In genomic region chr4:108833828-108834114, GRCm38 (mm10) we compare ENCODE assay signal across 8 mouse cellular contexts. TPM values are rescaled to one million over a fixed set of nuclear protein-coding genes. Genes with fewer than 3 reads are reported as not detected.
DNase-seq lines count a peak whose midpoint lies in the region; ATAC-seq and TF ChIP-seq lines count a peak whose summit lies in the region.

No protein-coding gene starts in this region.

- peak; percentile 69 for ATAC-seq in granulocyte monocyte progenitor cell, adult 5-6 weeks (replicated peaks; ENCODE audit: poor library complexity, severe bottlenecking)

- DNase-seq in gastrocnemius, adult 2 months, result no peak
- DNase-seq in gastrocnemius, postnatal 10 days, result no peak
- no peak for DNase-seq in cerebellum, postnatal 25 days
- no peak for DNase-seq in layer of hippocampus, adult 9-10 months (ENCODE audit: low spot score)
- no peak for DNase-seq in kidney, adult 11 months

- TF ChIP-seq CTCF in gastrocnemius, adult 2 months (IDR thresholded peaks at IDR 0.05), result no peak
- no peak for TF ChIP-seq CTCF in ES-Bruce4 (IDR thresholded peaks at IDR 0.05; ENCODE audit: low read depth, low read length)

- intact Hi-C loops in gastrocnemius, adult 2 months (cut with DNase I), result loop anchor here (1.0 kb wide), 1 partner anchor 14 kb away; the partner anchor contains the start of gene Kti12

- H3K9ac ChIP-seq in ES-Bruce4 (ENCODE audit: low read depth, poor library complexity, severe bottlenecking), result peak overlapping the region; percentile 95

- peak; percentile 40 for TF ChIP-seq POLR2A in ES-Bruce4 (IDR thresholded peaks at IDR 0.05; ENCODE audit: insufficient read depth, low read length)

- no peak for TF ChIP-seq EP300 in ES-Bruce4 (IDR thresholded peaks at IDR 0.05; ENCODE audit: insufficient read depth, low read depth, low read length)

- peak overlapping the region; percentile 90 for H3K4me3 ChIP-seq in gastrocnemius, adult 2 months
- peak overlapping the region; percentile 97 for H3K4me3 ChIP-seq in ES-Bruce4 (ENCODE audit: low read depth, low read length)
- peak overlapping the region; percentile 96 for H3K4me3 ChIP-seq in megakaryocyte, embryonic 14.5 days (replicated peaks)

- no peaks in the 10 kb centered on the region for H3K4me1 ChIP-seq in ES-Bruce4 (ENCODE audit: control insufficient read depth, insufficient read depth, low read length)
- peaks cover 35% of the 10 kb centered on the region for H3K4me1 ChIP-seq in megakaryocyte, embryonic 14.5 days

- H3K9me3 ChIP-seq in ES-Bruce4 (replicated peaks; ENCODE audit: control insufficient read depth, insufficient read depth, low read length, poor library complexity, severe bottlenecking), result no peaks in the 10 kb centered on the region
- H3K9me3 ChIP-seq in megakaryocyte, embryonic 14.5 days, result no peaks in the 10 kb centered on the region

- peak overlapping the region; percentile 94 for H3K27ac ChIP-seq in gastrocnemius, adult 2 months
- H3K27ac ChIP-seq in ES-Bruce4 (ENCODE audit: insufficient read depth, low read length), result peak overlapping the region; percentile 97

- H3K27me3 ChIP-seq in ES-Bruce4 (ENCODE audit: control insufficient read depth, insufficient read depth, low read length, poor library complexity, severe bottlenecking), result no peaks in the 10 kb centered on the region
- no peaks in the 10 kb centered on the region for H3K27me3 ChIP-seq in megakaryocyte, embryonic 14.5 days (replicated peaks)

- H3K36me3 ChIP-seq in ES-Bruce4 (ENCODE audit: control insufficient read depth, insufficient read depth, low read length, poor library complexity, severe bottlenecking), result peaks cover 10% of the 10 kb centered on the region
- H3K36me3 ChIP-seq in megakaryocyte, embryonic 14.5 days (replicated peaks; ENCODE audit: low read length), result peaks cover 12% of the 10 kb centered on the region

RNA-seq across cellular contexts. Expression of gene Btf3l4, which starts 0.4 kb away (rescaled TPM):
- total RNA-seq in gastrocnemius, adult 2 months (2021), result 10 to 100 TPM; 40.4 to 41.1 TPM
- total RNA-seq in gastrocnemius, postnatal 10 days (2021), result 10 to 100 TPM; 72.7 to 76.4 TPM
- 152 and 155 TPM in 2 replicates for polyA plus RNA-seq in ES-Bruce4 (2011; ENCODE audit: insufficient read depth, insufficient read length, low read depth, missing spikeins)
- total RNA-seq in granulocyte monocyte progenitor cell, adult 5-6 weeks (2014; fragmentation: Nextera tagmentation), result 35.0 and 41.2 TPM in 2 replicates
- total RNA-seq in granulocyte monocyte progenitor cell, adult 5-6 weeks (2017), result 51.4 and 75.1 TPM in 2 replicates
- 4.9 and 5.4 TPM in 2 replicates for polyA plus RNA-seq in megakaryocyte, embryonic 14.5 days (2012; ENCODE audit: insufficient read depth, low replicate concordance)

RNA-seq across cellular contexts. Expression of gene Txndc12, which starts 0.6 kb away (rescaled TPM):
- 10 to 100 TPM; 10.7 to 11.9 TPM for total RNA-seq in gastrocnemius, adult 2 months (2021)
- 10 to 100 TPM; 26.8 to 27.3 TPM for total RNA-seq in gastrocnemius, postnatal 10 days (2021)
- polyA plus RNA-seq in ES-Bruce4 (2011; ENCODE audit: insufficient read depth, insufficient read length, low read depth, missing spikeins), result 90.6 and 99.2 TPM in 2 replicates
- 58.9 and 92.9 TPM in 2 replicates for total RNA-seq in granulocyte monocyte progenitor cell, adult 5-6 weeks (2014; fragmentation: Nextera tagmentation)
- total RNA-seq in granulocyte monocyte progenitor cell, adult 5-6 weeks (2017), result 101 and 120 TPM in 2 replicates
- 6.4 TPM in 1 of 2 replicates, not detected in the other for polyA plus RNA-seq in megakaryocyte, embryonic 14.5 days (2012; ENCODE audit: insufficient read depth, low replicate concordance)

RNA-seq across cellular contexts. Expression of gene Kti12, which starts 13.8 kb away (rescaled TPM):
- 10 to 100 TPM; 21.2 to 26.9 TPM for total RNA-seq in gastrocnemius, adult 2 months (2021)
- total RNA-seq in gastrocnemius, postnatal 10 days (2021), result 10 to 100 TPM; 16.8 to 18.5 TPM
- 20.1 and 20.7 TPM in 2 replicates for polyA plus RNA-seq in ES-Bruce4 (2011; ENCODE audit: insufficient read depth, insufficient read length, low read depth, missing spikeins)
- total RNA-seq in granulocyte monocyte progenitor cell, adult 5-6 weeks (2014; fragmentation: Nextera tagmentation), result 33.0 and 44.0 TPM in 2 replicates
- total RNA-seq in granulocyte monocyte progenitor cell, adult 5-6 weeks (2017), result 21.2 and 29.6 TPM in 2 replicates
- polyA plus RNA-seq in megakaryocyte, embryonic 14.5 days (2012; ENCODE audit: insufficient read depth, low replicate concordance), result 33.5 and 40.0 TPM in 2 replicates

RNA-seq across cellular contexts. Expression of gene A730015C16Rik, which starts 14.6 kb away (rescaled TPM):
- under 1 TPM in 1 of 2 experiments, not detected in 1; 0.20 TPM for total RNA-seq in gastrocnemius, adult 2 months (2021)
- not detected for total RNA-seq in gastrocnemius, postnatal 10 days (2021)
- not detected in 2 replicates for polyA plus RNA-seq in ES-Bruce4 (2011; ENCODE audit: insufficient read depth, insufficient read length, low read depth, missing spikeins)
- total RNA-seq in granulocyte monocyte progenitor cell, adult 5-6 weeks (2014; fragmentation: Nextera tagmentation), result not detected in 2 replicates
- total RNA-seq in granulocyte monocyte progenitor cell, adult 5-6 weeks (2017), result 0.65 and 3.2 TPM in 2 replicates
- 0.22 TPM in 1 of 2 replicates, not detected in the other for polyA plus RNA-seq in megakaryocyte, embryonic 14.5 days (2012; ENCODE audit: insufficient read depth, low replicate concordance)

RNA-seq across cellular contexts. Expression of gene Rab3b, which starts 45.1 kb away (rescaled TPM):
- total RNA-seq in gastrocnemius, adult 2 months (2021), result under 1 TPM in 1 of 2 experiments, not detected in 1; 0.42 TPM
- 1 to 10 TPM in 1 of 2 experiments, under 1 TPM in 1; 0.52 to 1.1 TPM for total RNA-seq in gastrocnemius, postnatal 10 days (2021)
- 16.3 and 17.0 TPM in 2 replicates for polyA plus RNA-seq in ES-Bruce4 (2011; ENCODE audit: insufficient read depth, insufficient read length, low read depth, missing spikeins)
- total RNA-seq in granulocyte monocyte progenitor cell, adult 5-6 weeks (2014; fragmentation: Nextera tagmentation), result not detected in 2 replicates
- 4.8 TPM in 1 of 2 replicates, not detected in the other for total RNA-seq in granulocyte monocyte progenitor cell, adult 5-6 weeks (2017)
- not detected in 2 replicates for polyA plus RNA-seq in megakaryocyte, embryonic 14.5 days (2012; ENCODE audit: insufficient read depth, low replicate concordance)
